Mouse (Mus musculus): ENCODE measurements around the gene Osbpl11.
"Not testable (repeated sequence)": the region's sequence is repeated elsewhere in the genome, so short reads cannot be mapped to it uniquely, and the experiment has no call there.

Gene Osbpl11

DNA sequence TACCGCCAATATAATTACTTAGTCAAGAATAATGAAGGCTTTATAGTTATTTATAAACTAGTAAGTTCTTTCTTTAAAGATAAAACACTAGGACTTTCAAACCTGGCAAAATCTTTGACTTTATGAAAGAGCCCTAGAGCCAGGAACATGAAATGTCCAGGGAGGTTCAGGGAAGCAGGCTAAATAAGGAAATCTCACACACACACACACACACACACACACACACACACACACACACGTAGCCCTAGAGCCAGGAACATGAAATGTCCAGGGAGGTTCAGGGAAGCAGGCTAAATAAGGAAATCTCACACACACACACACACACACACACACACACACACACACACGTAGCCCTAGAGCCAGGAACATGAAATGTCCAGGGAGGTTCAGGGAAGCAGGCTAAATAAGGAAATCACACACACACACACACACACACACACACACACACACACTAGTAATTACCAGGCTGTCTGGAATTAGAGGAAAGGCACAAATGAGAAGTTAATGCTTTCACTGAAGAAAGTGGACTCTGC lies 32.7 kb downstream of the Osbpl11 start:
- in situ Hi-C loops (cut with MboI; ENCODE audit: low pct_unique_long_range_greater_than_20kb in 1 of 2, low sequenced_read_pairs in 2 of 2, unreplicated experiment in 1 of 2): not testable (repeated sequence)

DNA sequence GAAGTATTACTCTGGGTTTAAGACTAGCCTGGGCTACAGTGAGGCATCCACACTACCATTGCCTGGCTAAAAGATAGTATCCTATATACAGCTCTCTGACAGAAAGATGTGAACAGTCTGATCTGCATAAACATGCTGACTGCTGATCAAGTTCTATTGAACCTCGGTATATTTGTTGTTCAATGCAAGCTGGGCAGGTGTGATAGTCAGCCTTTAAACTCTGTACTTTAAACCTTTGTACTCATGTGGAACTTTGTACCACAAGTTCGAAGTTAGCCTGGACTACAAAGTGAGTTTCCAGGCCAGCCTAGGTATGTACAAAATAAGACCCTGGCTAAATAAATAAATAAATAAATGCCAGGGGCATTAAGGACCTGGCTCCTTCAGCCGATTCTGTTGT lies 37.6 kb downstream of the Osbpl11 start:
- in situ Hi-C loops (cut with MboI; ENCODE audit: low pct_unique_long_range_greater_than_20kb in 1 of 2, low sequenced_read_pairs in 2 of 2, unreplicated experiment in 1 of 2): no loop called here

DNA sequence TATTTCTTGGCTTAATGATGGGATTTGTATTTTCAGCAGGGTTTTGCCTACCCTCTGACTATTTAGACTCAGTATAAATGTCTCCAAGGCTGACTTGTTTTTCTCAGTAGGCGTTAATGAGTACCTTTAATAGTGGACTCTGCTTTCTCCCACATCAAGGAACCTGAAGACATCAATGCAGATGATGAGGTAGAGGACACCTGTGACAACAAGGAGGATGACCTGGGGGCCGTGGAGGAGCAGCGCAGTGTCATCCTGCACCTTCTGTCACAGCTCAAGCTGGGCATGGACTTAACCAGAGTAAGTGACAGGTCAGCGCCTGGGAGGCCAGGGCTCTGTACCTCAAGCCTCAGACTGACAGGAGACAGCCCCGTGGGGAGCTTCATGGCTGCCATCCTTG lies 39.5 kb downstream of the Osbpl11 start:
- in situ Hi-C loops (cut with MboI; ENCODE audit: low pct_unique_long_range_greater_than_20kb in 1 of 2, low sequenced_read_pairs in 2 of 2, unreplicated experiment in 1 of 2): no loop called here

DNA sequence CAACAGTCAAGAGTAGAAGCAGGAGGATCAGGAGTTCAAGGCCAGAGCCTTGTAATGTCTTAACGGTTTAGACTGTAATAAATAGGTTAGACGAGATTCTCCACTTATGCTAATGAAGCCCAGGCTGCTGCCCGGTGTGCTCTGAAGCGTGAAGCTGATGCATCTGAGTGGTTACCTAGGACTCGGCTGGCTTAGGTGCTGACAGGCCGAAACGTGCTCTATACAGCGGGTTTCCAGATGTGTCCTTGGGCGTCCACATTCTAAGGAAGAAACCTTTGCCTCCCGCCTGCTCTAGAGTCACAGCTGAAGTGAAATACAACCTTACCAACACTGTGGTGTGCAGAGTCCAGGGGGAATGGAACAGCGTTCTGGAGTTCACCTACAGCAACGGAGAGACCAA lies 49.3 kb downstream of the Osbpl11 start:
- in situ Hi-C loops (cut with MboI; ENCODE audit: low pct_unique_long_range_greater_than_20kb in 1 of 2, low sequenced_read_pairs in 2 of 2, unreplicated experiment in 1 of 2): no loop called here

DNA sequence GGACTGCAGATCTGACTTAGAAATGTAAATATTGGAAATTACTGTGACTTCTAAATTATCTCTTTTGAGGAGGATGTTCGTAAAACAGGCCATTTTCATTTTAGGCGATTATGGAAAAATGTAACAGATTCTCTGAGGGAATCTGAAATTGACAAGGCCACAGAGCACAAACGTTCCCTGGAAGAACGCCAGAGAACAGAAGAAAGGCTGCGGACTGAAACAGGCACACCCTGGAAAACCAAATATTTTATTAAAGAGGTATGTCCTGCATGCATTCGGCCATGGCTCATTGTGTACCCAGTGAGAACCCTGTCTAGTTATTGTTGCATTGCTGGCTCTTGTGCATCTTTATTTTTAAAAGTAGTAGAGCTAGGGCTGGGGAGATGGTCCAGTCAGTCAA lies 51.3 kb downstream of the Osbpl11 start:
- in situ Hi-C loops (cut with MboI; ENCODE audit: low pct_unique_long_range_greater_than_20kb in 1 of 2, low sequenced_read_pairs in 2 of 2, unreplicated experiment in 1 of 2): no loop called here

DNA sequence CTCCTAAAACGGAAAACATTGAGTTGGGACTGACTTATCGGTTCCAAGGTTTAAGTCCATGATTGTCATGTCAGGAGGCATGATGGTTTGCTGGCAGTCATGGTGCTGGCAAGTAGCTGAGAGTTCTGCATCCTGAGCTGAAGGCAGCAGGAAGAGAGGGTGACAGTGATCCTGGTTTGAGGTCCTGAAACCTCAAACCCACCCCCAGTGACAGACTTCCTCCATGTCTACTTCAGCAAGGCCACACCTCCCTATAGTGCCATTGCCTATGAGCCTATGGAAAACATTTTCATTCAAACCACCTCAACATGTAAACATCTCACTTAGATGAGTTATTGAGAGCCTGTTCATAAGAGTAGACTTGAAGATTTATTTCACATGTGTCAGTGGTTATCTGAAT lies 54.4 kb downstream of the Osbpl11 start:
- in situ Hi-C loops (cut with MboI; ENCODE audit: low pct_unique_long_range_greater_than_20kb in 1 of 2, low sequenced_read_pairs in 2 of 2, unreplicated experiment in 1 of 2): no loop called here

DNA sequence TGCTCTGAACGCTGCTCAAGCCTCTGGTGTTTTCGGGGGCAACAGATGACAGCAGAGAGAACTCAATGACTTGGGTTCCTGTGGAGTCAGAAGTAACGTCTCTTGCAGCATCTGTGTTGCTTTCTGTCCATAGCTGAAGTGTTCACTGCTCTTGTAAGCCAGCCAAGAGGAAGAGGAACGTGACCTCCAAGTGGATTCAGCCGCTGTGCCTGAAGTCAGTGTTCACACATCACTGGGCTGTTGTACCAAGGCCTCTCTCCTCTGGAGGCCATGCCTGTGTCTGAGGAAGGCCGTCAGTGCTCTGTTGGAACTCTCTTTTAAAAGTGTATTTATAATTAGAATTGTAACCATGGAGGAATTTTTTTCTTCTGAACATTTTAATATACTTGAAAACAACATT lies 57.2 kb downstream of the Osbpl11 start:
- in situ Hi-C loops (cut with MboI; ENCODE audit: low pct_unique_long_range_greater_than_20kb in 1 of 2, low sequenced_read_pairs in 2 of 2, unreplicated experiment in 1 of 2): no loop called here

DNA sequence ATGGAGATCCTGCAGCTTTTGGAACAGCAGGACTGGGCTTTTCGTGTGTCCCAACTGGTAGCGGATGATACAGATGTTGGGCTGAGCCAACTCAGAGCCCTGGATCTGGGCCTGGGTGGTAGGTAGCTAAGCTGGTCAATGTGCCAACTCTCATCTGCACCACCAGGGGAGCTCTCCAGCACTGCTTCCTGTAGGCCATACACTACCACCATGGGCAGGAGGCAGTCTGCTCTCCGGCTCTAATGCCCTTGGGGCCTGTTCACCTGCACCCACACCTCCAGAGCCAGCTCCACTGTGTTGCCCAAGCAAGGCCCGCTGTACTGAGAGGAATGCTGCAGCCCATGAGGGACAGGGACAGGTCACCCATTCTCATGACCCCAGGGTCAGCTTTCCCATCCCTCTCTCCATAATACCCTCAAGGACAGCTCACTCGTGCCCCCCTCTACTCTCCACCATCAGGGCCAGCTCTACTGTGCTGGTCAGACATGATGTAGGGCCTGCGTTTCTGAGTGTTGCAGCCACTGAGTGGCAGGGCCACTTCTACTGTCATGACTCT lies 59.3 kb downstream of the Osbpl11 start:
- in situ Hi-C loops (cut with MboI; ENCODE audit: low pct_unique_long_range_greater_than_20kb in 1 of 2, low sequenced_read_pairs in 2 of 2, unreplicated experiment in 1 of 2): no loop called here

DNA sequence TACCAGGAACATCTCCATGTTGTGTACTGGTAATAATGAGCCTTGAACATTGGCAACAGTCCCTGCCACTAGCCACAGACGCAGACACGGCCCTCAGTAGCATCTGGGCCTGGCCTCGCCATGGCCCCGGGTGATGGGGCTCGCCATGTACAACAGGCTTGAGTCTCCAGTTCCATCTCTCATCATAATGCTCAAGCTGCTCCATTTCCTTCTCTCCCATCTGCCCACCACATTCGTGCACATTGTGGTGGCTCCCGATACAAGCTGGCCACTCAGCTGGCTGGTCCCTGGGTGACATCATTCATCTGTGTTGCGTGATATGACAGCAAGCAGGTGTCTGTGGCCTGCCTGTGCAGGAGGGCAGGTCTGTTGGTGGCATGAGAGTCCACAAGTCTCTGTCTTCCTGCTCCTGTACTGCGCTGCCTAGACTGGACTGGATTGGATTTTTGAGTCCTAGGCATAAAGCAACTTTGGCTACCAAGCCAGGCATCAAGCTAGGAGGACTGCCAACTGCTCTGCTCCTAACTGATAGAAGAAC lies 60.1 kb downstream of the Osbpl11 start:
- in situ Hi-C loops (cut with MboI; ENCODE audit: low pct_unique_long_range_greater_than_20kb in 1 of 2, low sequenced_read_pairs in 2 of 2, unreplicated experiment in 1 of 2): no loop called here

DNA sequence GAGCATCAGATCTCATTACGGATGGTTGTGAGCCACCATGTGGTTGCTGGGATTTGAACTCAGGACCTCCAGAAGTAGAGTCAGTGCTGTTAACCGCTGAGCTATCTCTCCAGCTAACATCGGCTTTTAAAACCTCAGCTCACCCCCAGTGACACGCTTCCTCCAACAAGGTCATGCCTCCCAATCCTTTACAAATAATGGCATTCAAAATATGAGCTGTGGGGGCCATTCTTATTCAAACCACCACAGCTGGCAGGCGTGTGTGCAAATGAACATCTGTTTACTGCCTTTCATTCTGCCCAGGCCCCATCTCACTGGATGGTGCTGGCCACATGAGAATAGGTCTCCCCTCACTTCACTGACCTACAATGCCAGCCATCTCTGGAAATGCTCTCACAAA lies 61.7 kb downstream of the Osbpl11 start:
- in situ Hi-C loops (cut with MboI; ENCODE audit: low pct_unique_long_range_greater_than_20kb in 1 of 2, low sequenced_read_pairs in 2 of 2, unreplicated experiment in 1 of 2): no loop called here

DNA sequence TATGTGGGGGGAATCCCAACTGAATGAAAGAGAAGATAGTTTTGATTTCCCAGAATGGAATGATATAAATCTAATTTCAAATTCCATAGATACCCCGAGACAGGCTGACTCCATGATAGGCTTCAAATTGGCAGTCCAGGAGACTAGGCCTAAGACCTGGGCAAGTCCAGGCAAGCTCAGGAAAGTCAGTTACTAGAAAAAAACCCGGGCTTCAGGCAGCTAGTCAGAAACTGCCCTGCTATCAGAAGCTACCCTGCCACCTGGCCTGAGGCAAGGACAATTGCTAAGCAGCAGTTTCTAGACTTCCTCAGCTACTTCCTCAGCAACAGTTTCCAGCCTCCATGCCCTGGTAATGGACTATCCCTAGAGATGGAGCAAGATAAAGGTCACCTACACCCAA lies 62.1 kb downstream of the Osbpl11 start:
- in situ Hi-C loops (cut with MboI; ENCODE audit: low pct_unique_long_range_greater_than_20kb in 1 of 2, low sequenced_read_pairs in 2 of 2, unreplicated experiment in 1 of 2): no loop called here

DNA sequence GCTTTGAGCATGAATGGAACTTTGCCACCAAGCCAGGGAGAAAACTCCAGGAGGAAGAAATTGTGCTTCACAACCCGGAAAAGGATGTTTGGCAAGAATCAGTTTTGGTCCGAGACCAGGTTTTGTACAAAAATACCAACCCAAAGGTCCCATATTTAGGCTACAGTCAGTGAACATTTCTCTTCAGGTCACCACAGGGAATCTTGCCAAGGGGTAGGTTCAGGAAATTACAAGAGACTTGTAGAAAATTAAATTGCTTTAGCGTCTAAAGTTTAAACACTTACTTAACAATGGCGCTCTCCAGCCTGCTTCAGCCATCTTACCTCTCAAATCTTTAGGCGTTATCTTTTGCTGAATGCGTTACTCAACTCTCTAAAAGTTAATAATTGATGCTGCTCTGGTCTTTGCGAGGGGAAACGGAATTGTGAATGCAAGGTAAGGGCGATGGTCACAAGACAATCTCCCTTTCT lies 65.8 kb downstream of the Osbpl11 start:
- in situ Hi-C loops (cut with MboI; ENCODE audit: low pct_unique_long_range_greater_than_20kb in 1 of 2, low sequenced_read_pairs in 2 of 2, unreplicated experiment in 1 of 2): no loop called here

DNA sequence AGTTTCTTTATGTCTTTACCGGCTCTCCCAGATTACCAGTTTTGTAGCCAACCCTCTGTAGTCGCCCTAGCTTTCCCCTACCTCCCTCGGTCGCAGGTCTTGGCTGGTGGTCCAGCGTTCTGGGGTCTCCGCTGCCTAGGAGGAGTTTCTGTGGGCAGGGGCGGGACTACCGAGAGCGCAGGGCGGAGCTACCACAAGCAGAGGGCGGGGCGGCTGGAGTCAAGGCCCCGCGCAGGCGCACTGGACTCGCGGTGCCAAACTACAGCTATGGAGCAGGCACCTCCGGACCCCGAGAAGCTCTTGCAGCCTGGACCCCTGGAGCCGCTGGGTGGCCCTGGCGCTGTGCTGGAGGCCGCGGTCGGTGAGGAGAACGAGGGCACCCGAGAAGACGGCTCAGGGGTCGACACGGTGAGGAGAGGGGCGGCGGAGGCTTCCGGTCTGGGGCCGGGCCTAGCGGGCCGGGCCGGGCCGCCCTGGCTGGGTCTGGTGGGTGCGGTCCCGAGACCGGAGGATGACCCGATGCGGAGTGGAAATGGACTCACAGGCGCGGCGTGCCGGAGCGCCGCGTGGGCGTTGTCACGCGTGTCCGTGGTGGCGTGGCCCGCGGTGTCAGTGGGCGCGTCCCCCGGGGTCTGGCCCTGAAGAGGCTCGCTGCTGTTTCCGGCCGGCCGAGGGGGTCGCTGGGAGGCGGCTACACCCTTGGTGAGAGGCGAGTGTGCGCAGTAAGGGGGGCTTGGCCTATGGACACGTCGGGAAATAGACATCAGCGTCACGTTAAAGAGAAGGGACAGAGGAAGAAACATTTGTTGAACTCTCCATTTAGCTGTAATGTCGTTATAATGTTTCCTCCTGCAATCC lies 66.6 kb downstream of the Osbpl11 start, which contains the start of gene Snx4:
Gene Snx4, plus strand, starts transcription at position 249 of the 858 bp plus-strand sequence.
- in situ Hi-C loops (cut with MboI; ENCODE audit: low pct_unique_long_range_greater_than_20kb in 1 of 2, low sequenced_read_pairs in 2 of 2, unreplicated experiment in 1 of 2): no loop called here

DNA sequence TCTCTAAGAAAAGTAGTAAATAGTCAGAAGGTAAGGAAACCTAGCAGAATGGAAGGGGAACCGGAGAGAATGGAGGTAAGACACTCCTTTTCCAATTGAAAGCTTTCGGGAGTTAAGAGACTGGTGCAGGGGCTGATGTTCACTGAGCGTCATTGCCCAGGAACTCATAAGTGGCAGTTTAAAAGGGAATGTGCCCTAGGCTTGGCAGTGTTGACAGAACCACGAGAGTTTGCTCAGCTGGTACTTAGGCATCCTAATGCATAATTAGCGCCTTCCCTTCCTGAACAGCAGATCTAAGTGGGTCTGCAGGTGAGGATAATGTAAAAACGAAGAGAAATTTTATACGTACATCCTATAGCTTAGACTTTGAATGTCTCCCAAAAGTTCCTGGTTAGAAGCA lies 70.7 kb downstream of the Osbpl11 start:
- in situ Hi-C loops (cut with MboI; ENCODE audit: low pct_unique_long_range_greater_than_20kb in 1 of 2, low sequenced_read_pairs in 2 of 2, unreplicated experiment in 1 of 2): no loop called here

DNA sequence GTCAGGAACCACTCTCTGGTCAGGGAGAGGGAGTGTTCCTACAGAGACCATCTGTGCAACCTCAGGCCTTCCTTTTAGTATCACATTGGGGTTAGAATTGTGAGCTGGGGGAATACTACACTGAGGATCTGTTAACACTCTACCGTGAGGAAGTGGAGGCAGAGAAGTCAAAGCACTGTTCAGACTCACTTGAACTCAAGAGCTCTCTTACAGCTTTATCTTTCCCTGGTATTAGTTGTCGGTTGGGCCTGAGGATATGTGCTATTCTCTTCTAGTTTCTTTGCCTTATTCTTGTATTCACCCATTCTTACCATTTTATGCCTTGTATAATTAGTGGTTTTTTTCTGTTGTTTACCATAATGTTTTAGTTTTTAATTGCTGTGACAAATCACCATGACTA lies 73.7 kb downstream of the Osbpl11 start:
- in situ Hi-C loops (cut with MboI; ENCODE audit: low pct_unique_long_range_greater_than_20kb in 1 of 2, low sequenced_read_pairs in 2 of 2, unreplicated experiment in 1 of 2): no loop called here

DNA sequence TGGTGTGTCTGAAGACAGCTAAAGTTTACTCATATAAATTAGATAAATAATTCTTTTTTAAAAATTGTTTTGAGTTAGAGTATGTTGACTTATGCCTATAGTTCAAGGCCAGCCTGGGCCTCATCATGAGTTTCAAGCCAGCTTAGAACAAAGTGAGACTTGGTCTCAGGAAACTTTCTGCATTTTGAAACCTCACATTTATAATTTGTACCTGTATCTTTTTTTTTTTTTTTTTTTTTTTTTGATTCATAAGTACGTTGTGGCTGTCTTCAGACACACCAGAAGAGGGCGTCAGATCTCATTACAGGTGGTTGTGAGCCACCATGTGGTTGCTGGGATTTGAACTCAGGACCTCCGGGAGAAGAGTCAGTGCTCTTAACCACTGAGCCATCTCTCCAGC lies 75.0 kb downstream of the Osbpl11 start:
- in situ Hi-C loops (cut with MboI; ENCODE audit: low pct_unique_long_range_greater_than_20kb in 1 of 2, low sequenced_read_pairs in 2 of 2, unreplicated experiment in 1 of 2): no loop called here

DNA sequence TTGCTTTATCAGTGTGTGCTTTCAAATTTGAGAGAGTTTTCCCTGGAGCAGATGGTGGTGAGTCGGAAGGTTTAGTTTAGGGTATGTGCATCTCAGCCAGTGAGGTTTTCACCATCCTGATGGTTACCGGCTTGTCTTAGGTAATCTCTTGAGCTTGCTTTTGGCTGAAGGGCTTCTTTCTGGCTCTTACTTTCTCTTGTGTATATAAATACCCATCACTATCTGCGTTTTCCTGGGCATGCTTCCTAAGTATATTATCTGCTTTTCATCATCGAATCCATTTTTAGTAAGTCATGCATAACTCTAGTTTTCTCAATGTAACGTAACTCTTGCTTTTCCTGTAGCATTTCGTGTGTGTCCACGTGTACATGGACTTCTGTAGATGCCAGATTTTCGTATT lies 76.0 kb downstream of the Osbpl11 start:
- in situ Hi-C loops (cut with MboI; ENCODE audit: low pct_unique_long_range_greater_than_20kb in 1 of 2, low sequenced_read_pairs in 2 of 2, unreplicated experiment in 1 of 2): no loop called here

DNA sequence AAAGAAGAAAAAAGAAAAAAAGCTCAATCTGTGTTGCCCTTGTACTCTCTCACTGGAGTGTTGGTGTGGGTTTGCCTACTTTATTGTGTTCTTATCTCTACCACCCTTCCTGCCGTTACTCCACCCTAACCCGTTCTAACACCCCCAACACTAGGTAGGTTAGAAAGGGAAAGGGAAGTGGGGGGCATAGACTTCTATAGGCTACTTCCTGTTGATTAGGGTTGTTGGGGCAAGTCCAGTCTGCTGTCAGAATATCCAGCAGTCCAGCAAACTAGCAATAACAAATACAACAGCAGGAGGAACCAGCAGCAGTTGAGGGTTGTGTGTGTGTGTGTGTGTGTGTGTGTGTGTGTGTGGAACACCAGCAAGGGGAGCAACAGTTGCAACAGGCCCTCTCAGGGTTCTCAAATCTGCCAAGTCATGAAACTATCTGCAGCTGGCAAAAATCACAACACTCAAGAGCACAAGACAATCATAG lies 76.8 kb downstream of the Osbpl11 start:
- in situ Hi-C loops (cut with MboI; ENCODE audit: low pct_unique_long_range_greater_than_20kb in 1 of 2, low sequenced_read_pairs in 2 of 2, unreplicated experiment in 1 of 2): no loop called here

DNA sequence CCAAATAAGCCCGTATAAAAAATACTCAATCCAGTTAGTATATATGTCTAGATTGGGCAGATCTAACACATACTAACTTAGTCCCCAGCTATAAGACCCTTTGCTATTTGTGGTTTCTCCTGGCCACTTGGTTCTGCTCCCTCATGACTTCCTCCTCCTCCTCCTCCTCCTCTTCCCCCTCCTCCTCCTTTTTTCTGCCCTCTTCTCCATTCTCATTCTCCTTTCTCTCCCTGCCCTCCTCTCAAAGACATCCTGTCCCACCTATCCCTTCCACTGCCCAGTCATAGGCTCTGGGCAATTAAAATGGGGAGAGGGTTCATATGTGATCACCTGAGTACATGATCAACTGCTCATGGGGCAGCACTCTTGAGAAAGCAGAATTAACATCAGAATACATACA lies 77.2 kb downstream of the Osbpl11 start:
- in situ Hi-C loops (cut with MboI; ENCODE audit: low pct_unique_long_range_greater_than_20kb in 1 of 2, low sequenced_read_pairs in 2 of 2, unreplicated experiment in 1 of 2): no loop called here

Data from mouse embryonic stem cell (cell line).